Mouse (Mus musculus): Measurements from ENCODE around the gene Kif21a.

- TF ChIP-seq POLR2A (IDR thresholded peaks at IDR 0.05; ENCODE audit: control insufficient read depth in 1 of 2, insufficient read depth in 1 of 2, low read depth in 1 of 2, low read length in 2 of 2, poor library complexity in 1 of 2) (no peak), ELF1 (IDR thresholded peaks at IDR 0.05; ENCODE audit: low read depth, low read length) (no peak)
Observed at GRCm38 (mm10) chr15:90971914-90972767, 77.6 kb downstream of the Kif21a start.
